Mouse (Mus musculus): ENCODE data around the gene Spata13. TPM values are rescaled to one million over a fixed set of nuclear protein-coding genes. Genes with fewer than 3 reads are reported as not detected.

The Spata13 gene
- polyA plus RNA-seq, 1 experiment from 2014 or later, result 50.4 TPM

Other genes starting within 250 kb of the Spata13 start
- 3.0 and 4.0 TPM in 2 replicates for gene C1qtnf9, start 134.1 kb downstream of the Spata13 start, polyA plus RNA-seq (2015; fragmentation: Nextera tagmentation; extraction: Ambion mirVana)
- 13.9 and 15.5 TPM in 2 replicates for gene Mipep, start 150.6 kb downstream of the Spata13 start, polyA plus RNA-seq (2015; fragmentation: Nextera tagmentation; extraction: Ambion mirVana)